Mouse (Mus musculus) layer of hippocampus, postnatal 36 days (tissue): ENCODE data around the gene Iqce. TPM values are rescaled to one million over a fixed set of nuclear protein-coding genes. Genes with fewer than 3 reads are reported as not detected.
"Not testable (repeated sequence)": the region's sequence is repeated elsewhere in the genome, so short reads cannot be mapped to it uniquely, and the experiment has no call there.

Source experiments
- DNase-seq, 2 experiments: peaks; one replicate each; pipeline ENCODE4 v3.0.0; 2022
- total RNA-seq, 2 experiments: library from RNA; stranded (reverse); gene quantifications; 2 replicates each; pipeline ENCODE4 v1.2.3; 2021

Iqce gene
- total RNA-seq, 2 experiments from 2014 or later: 48.7 to 66.2 TPM

GRCm38 (mm10) chr5:140704378-140705251 is 2.4 kb upstream of the Iqce start, which contains the start of gene Brat1:
Gene Brat1, plus strand, starts transcription at chr5:140705011.
- DNase-seq: peak; percentile 100

- DNase-seq: no peak
Measured at GRCm38 (mm10) chr5:140703480-140704377, 1.6 kb upstream of the Iqce start.

GRCm38 (mm10) chr5:140702618-140703175 is 519 bp upstream of the Iqce start:
- no peak for DNase-seq

- no peak for DNase-seq
Measured at GRCm38 (mm10) chr5:140701661-140702060, 517 bp downstream of the Iqce start.

- no peak for DNase-seq
Measured at GRCm38 (mm10) chr5:140699776-140700175, 2.4 kb downstream of the Iqce start.

GRCm38 (mm10) chr5:140695987-140696386 is 6.2 kb downstream of the Iqce start:
- no peak for DNase-seq

- no peak for DNase-seq
Measured at GRCm38 (mm10) chr5:140688434-140688833, 13.7 kb downstream of the Iqce start.

GRCm38 (mm10) chr5:140684343-140685148 is 17.6 kb downstream of the Iqce start:
- DNase-seq: peak; percentile 28 to 37

- no peak for DNase-seq
Measured at GRCm38 (mm10) chr5:140682113-140682512, 20.1 kb downstream of the Iqce start.

GRCm38 (mm10) chr5:140680950-140681349 is 21.2 kb downstream of the Iqce start:
- DNase-seq: no peak

- no peak for DNase-seq
Measured at GRCm38 (mm10) chr5:140680051-140680450, 22.1 kb downstream of the Iqce start.

- no peak for DNase-seq
Measured at GRCm38 (mm10) chr5:140677137-140677536, 25.0 kb downstream of the Iqce start.

- no peak for DNase-seq
Measured at GRCm38 (mm10) chr5:140675640-140676039, 26.5 kb downstream of the Iqce start.

GRCm38 (mm10) chr5:140675079-140675478 is 27.1 kb downstream of the Iqce start:
- no peak for DNase-seq

- DNase-seq: no peak
Measured at GRCm38 (mm10) chr5:140674036-140674435, 28.1 kb downstream of the Iqce start.

GRCm38 (mm10) chr5:140672603-140673002 is 29.6 kb downstream of the Iqce start:
- DNase-seq: not testable (repeated sequence)

- DNase-seq: no peak
Measured at GRCm38 (mm10) chr5:140672115-140672514, 30.1 kb downstream of the Iqce start.

- no peak for DNase-seq
Measured at GRCm38 (mm10) chr5:140663621-140664180, 38.5 kb downstream of the Iqce start.

- DNase-seq: peak in 1 of 2 experiments; percentile 51
Measured at GRCm38 (mm10) chr5:140662741-140663592, 39.2 kb downstream of the Iqce start.

- no peak for DNase-seq
Measured at GRCm38 (mm10) chr5:140661875-140662643, 40.1 kb downstream of the Iqce start.
